Mouse (Mus musculus) cerebellum, adult (tissue): ENCODE results near the gene Gnpat.

Experiments used
- ATAC-seq: cut with Nextera tagmentation; 2 replicates; pipeline ENCODE4 v1.9.2; 2017; ENCODE audit warnings: mild to moderate bottlenecking, moderate library complexity, mixed read lengths; ENCODE audit not compliant: insufficient number of reproducible peaks, low FRiP score, low TSS enrichment

Gnpat gene

DNA sequence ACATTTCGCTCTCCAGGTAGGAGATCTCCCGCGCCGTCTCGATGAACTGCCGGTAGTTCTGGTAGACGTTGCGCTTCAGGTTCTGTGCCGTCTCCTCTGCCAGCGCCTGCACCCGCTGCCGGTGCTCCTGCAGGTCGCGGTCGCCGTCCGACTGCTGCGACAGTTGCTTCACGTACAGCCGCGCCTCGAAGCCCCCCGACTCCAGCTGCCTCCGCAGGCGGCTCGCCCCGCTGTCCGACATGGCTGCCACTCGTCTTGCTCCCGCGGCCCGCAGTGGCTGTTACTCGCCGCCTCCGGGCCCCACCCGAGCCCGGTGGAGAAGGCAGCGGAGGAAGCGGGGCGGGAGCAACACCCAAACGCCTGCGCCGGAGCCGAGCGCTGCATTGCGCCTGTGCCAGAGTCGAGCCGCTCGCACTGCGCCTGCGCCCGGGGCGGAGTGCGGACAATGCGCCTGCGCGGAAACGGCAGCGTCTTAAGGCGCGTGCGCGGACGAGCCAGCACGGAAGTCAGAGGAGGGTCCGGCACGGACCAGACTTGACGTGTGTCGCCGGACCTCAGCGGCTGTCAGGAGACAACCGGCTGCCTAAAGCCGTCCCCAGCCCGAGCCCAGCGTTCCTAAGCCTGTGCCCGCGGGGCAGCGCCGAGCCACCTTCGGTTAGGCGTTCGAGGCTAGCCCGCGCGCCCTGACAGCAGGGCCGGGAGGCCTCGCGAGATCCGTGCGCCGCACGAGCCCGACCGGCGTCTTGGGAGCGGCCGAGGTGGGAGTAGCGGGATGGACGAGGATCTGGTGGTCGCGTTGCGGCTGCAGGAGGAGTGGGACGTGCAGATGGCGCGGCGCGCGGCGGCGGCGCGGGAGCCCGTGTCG is 34.8 kb downstream of the Gnpat start, which contains the start of the genes Exoc8 and Sprtn:
Exoc8 (minus strand) TSS at position 320 of the 865 bp plus-strand sequence.
Sprtn (plus strand) TSS at position 501 of the 865 bp plus-strand sequence.
- peak; percentile 83 for ATAC-seq

DNA sequence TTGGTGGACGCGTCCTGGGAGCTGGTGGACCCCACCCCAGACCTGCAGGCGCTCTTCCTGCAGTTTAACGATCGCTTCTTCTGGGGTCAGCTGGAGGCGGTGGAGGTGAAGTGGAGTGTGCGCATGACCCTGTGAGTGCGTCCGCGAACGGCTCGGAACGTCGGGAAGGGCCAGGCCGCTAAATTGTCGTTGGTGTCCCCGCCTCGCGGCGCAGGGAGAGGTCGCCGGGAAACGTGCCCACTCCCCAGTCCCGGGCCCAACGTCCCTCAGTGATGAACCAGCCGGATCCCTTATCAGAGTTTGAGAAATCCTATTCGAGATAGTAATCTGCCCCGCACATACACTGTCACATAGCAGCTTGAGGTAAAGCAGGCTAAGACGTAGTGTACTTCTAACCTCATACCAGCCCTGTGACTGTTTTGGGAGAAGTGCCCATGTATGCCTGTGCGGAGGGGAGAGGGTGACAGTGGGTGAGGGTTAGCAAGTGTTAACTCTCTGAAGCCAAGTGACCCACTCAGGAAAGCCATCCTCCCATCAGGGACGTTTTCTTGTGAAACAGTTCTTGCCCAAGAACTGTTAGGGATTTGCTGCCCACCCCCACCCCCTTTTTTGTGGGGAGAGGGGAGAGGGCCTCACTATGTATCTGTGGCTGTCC is 35.5 kb downstream of the Gnpat start:
- no peak for ATAC-seq

DNA sequence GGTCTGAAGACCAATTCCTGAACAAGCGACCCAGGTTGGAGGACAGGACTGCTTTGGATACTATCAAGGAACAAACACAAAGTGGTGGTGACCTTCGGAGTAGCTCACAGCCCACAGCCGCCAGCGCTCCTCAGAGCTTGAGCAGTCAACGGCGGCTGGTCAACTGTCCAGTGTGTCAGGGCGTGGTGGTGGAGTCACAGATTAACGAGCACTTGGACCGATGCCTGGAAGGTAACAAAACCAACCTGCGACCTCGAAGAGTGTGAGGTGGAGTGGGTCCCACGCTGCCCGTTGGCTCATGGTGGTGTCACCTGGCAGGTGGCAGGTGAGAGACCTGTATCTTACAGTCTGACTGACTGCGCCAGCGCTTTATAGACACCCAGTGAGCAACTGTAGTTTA is 40.4 kb downstream of the Gnpat start:
- ATAC-seq, result no peak

DNA sequence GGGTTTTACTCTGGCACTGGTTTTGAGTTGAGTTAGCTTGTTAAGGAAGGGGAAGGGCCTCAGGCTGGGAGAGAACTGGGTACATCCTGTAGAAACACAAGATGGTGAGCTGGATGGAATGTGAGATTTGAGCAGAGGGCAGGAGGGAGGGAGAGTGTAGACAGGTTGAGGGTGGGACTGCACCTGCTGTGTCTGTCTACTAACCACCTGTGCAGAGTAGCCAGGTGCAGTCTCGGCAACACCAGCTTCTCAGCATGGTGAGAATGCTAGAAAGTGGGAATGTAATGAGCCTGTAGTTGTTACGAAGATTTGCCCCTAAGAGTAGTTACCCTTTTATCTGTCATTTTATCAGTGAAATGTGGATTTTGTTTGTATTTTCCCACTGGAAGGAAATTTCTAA is 42.6 kb downstream of the Gnpat start:
- no peak for ATAC-seq

DNA sequence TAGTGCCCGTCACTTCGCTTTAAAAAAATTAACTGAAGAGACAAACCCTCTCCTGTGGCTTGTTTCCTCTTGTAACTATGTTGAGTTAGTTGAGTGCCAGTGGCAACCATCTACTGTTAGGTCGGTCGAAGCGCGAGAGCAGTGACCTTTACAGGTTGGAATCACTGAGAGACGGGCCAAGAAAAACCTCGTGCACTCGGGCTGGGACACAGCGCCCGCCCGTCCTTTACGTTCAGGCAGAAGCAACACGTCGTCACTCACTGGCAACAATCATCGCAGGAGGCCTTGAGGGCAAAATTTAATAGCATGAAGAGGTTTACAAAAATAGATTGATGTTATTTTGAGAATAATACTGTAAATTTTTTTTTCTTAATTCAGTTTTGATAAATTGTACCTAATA is 47.1 kb downstream of the Gnpat start:
- ATAC-seq, result no peak

DNA sequence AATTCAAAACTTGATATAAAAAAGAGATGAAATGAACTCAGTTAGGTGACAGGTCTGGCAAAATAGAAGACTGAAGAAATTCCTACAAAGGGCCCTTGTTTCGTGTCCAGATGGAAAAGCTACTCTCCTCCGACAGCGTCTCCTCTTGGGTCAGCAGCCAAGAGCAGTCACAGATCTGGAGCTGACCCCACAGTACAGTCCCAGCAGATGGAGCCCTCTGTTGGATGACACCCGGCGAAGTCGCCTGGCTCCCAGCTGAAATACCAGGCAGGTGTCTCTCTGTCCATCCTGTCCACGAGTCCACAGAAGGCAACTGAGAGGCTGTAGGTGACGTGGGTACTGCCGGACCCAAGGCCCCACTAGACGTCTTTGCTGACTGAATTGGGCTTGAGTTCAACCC is 47.5 kb downstream of the Gnpat start:
- peak; percentile 86 for ATAC-seq

DNA sequence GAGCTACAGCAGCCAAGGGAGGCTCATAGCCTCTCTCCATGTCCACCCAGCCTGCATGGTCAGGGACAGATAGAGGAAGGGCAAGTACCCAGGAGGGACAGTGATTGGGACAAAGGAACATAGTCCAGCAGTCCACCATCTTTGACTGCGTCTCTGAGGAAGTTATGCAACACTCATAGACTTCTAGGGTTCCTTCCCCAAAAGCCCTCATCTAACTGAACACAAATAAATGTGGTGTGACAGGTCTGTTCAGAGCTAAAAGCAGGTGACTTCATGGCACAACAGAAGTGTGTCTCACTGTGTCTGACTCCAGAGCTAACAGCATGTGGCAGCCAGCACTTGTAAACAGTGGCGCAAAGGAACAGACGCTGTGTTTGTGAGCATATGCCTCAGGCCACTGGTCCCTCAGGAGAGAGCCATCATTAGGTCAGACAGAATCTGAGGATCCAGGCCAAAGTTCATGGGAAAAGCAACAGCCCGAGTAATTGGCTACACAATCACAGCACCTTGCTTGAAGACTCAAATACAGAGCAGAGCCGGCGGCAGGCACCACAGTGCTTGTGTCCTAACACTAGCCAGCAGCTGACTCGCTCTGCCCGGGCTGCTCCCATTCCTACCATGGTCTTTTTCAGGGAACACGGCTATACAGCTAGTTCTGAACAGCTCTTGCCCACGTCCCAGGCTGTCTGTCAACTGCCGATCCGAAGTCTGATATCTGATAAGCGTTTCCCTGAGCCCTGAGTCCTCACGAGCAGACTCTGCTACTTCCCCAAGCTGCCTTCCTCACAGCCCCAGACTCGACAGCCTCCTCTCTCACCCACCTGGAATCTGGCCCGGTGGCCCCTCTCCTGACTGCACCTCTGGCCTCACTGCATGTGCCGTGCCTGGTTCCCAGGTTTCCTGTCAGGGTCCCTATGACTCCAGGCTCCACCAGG is 49.4 kb downstream of the Gnpat start:
- ATAC-seq, result no peak

DNA sequence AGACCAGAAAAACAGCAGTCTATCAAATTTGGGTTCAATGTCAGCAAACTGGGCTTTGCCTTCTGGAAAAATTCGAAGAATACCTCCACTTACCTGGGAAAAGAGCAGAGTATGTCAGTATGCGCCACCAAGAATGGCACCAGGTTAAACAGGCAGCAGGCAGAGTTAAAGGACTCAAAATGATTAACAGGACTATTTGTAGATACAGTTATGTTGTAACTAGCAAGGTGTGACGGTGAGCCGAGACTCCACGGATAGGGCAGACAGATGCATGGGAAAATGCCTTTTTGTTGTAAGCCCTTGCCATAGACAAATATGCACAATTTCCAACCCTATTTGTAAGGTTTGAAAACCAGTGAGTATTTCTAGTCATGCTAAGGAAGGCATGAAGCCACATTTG is 51.2 kb downstream of the Gnpat start:
- ATAC-seq, result no peak

DNA sequence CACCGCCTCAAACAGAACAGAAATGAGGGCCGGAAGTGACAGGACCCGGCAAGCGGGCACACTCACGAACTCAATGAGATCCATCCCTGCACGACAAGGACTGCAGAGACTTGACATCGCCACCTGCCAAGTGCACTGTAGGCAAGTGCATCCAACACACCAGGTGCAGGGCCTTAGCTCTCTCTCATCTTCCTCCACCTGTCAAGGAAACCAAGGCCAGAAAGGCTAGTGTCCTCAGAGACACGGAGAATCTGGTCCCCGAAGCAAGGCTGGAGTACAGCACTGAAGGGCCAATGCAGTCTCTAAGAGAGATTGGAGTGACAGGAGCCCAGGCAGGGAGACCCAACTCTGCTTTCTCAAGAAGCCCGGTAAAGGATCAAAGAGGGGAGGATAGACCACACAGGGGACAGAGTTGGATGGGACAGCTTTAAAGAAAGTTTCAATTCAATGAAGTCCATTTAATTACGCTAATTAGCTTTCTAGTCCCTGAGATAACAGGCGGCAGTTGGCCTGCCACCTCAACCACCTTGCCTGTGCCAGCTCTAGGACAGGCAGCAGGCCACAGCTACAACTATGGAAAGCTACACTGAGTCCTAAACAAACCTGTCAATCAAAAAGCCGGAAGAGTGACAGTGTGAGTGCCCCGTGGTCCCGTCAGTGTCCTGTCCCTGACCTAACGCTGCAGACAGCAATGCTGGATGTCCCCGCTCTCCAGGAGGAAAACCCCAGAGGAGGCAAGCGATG is 55.1 kb downstream of the Gnpat start:
- ATAC-seq, result no peak

DNA sequence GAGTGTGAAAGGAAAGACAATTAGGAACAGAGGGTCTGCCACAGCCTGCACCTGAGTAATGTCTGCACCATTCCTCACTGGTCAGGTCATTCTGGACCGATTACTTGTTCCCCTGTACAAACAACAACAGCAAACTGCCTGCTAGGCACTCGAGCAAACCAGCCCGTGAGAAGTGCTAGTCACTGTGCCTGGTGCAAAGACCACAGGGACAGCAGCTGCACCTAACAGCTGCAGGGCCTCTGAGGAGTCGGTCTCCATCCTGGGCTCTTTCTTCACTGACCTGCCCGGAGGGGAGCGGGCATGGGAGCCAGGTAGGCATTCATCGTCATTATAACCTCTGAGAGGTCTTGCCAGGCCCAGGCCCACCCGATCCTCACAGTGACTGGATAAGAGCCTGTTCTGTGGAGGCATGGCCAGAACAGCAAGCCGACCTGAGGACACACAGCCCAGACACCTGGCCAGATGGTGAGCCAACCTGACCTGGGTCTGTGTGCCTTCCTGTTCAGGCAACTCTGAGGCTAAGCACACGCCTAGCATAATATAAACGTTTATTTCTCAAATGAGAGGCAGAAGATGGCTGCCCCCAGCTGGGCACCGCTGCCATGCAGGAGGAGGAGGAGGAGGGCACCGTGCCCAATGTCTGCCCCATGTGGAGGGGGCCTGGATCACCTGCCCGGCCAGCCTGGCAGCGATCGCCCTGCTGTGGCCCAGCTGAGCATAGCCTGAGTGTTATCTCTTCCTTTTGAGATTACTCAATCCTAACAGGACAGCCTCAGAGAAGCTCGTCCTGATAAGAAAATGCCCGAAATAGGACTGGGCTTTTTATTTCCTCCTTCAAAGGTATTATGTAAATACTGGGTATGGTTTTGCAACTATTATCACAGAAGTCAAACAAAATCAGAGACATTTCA is 58.8 kb downstream of the Gnpat start:
- ATAC-seq, result no peak

DNA sequence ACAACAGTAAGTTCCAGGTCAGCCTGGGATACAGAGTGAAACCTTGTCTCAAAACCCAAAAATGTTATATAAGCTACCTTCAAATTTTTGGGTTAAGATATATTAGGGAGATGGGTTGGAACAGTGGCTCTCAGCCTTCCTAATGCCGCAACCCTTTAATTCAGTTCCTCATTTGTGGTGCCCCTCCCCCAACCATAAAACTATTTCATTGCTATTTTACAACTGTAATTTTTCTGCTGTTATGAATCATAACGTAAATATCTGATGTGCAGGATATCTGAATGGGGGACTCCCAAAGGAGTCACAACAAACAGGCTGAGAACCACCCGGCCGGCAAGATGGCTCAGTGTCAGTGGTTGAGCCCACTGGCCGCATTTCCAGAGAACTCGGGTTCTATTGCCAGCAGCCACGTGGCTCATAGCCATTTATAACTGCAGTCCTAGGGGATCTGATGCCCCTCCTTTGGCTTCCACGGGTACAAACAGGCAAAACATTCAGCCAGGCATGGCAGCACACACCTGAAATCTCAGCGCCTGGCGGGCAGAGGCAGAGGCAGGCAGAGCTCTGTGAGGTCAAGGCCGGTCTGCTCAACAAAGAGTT is 59.8 kb downstream of the Gnpat start:
- no peak for ATAC-seq

DNA sequence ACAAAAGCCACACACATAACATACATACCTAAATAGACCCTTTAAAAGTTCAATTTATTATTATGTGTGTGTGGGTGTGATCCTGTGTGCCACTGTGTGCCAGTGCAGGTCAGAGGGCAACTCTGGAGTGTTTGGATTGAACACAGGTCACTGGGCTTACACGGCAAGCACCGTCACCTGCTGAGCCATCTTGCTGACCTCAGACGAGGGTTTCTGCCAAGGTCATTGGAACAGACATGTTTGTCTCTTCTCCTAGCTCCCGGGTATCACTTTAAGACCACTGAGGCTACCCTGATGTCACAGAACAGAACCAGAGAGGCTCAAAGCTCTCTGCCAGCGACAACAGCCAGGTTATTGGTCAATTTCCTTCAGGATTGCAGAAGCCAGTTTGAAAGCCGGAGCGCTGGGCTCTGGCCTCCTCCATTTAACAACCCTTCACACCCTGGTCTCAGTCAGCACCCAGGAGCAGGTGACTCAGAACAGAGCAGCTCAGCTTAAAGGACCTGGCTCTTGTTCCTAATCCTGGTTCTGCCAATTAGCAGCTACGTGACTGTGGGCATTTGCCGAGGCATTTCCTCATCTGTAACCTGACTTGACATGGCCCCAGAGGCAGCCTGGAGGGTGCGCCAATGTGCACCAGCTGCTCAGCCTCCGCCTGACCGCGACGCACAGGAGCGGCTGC is 61.3 kb downstream of the Gnpat start:
- no peak for ATAC-seq

DNA sequence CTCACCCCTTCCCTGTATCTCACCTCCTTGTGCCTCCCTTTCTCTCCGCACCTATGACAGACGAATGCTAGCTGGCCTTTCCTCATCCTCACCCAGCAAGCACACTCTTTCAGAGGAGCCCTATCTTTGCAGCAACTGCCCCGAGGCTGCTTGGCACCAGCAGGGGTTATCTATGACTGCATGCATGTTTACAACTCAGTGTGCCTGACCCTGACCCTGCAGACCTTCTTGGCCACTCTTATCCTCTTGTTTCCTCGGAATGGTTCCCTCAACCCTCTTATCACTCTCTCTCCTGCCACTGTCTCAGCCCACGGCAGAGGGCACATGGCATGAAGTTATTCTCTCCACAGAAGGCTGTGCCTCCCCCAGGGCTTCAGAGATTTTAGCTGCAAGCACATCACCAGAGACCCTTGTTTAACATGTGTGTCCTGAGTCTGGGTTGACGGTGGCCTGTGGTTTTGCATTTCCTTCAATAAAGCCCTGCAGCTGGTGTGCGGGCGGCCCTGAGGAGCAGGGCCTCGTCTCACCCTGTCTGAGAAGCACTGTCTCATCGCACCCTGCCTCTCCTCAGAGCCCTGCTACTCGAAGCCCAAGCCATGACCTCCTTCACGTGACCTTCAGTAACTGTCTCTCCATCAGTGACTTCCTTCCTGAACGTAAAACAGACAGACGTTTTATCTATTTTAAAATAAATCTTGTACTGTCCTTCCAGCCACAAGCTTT is 62.9 kb downstream of the Gnpat start:
- no peak for ATAC-seq

DNA sequence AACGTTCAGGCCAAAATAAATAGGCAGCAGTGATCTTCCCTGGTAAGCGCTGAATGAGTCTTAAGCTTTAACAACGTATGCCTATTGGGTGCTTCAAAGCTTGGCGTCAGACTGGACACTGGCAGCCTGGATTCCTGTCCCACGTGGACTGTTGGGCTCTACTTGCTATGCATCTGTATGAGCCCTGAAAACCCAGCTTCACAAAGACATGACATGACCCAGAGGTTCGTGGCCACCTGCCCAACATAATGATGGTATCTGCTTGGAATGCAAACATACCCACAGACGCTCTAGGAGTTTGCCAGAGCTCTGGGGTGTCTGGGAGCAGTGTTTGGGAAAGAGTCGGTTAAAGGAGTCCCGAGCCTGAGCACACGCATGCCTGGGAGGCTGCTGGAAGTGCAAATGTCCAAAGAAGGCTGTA is 63.5 kb downstream of the Gnpat start:
- no peak for ATAC-seq

DNA sequence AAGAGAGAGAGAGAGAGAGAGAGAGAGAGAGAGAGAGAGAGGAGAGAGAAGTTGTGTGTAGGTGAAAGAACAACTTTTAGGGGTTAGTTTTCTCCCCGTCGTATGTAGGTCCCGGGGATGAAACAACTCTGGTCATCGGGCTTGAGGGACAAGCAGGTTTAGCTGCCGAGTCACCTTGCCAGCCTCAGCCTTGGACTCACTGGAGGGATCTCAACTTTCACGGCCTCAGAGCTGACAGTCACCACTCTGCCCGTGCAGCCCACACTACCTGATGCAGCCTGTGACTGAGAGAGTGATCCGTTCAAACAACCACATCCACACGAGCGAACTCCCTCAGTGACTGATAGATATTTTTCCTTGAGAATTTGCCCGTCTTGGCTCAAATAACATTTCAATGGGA is 66.2 kb downstream of the Gnpat start:
- no peak for ATAC-seq

DNA sequence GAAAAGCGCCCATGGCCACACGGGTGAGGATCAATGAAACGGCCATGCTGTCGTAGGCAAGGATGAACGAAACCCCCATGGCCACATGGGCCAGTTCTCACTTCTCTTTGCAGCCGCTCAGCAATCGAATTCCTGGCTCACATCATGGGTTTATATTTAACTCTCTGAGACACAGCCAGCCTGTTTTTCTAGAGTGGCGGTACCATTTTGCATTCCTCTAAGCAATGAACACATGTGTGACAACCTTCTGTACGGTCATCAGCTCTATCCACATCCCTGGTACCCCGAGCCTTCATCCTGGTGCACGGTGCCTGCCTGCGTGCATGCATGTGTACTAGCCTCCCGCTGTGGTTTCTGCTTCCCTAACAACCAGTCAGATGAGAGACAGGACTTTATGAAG is 67.3 kb downstream of the Gnpat start:
- ATAC-seq, result no peak

DNA sequence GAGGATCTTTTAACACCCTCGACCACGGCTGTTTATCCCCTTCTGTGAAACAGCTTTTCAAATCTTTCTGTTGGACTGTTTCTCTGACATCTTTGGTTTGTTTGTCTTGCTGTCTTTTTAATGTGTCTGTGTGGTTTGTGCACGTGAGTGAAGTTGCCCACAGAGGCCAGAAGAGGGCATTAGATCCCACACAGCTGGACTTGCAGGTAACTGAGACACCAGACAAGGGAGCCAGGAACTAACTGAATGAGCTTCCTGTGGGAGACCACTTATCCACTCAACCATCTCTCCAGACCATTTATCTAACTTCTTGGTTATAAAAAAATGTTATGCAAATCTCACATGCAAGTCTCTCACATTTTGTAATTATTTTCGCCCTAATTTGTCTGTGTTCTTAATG is 67.8 kb downstream of the Gnpat start:
- ATAC-seq, result no peak
